Mouse (Mus musculus) ES-Bruce4 (cell line): ENCODE results near the gene E130308A19Rik.

Experiments
- CTCF ChIP-seq: IDR thresholded peaks from one replicate; pipeline ENCODE4 v1.8.1; 2011; ENCODE audit warnings: low read depth, low read length
- POLR2A ChIP-seq: IDR thresholded peaks from one replicate; pipeline ENCODE4 v1.8.1; 2011; ENCODE audit warnings: low read length; ENCODE audit not compliant: insufficient read depth

GRCm38 (mm10) chr4:59710736-59711389, 84.9 kb downstream of the E130308A19Rik start:
- TF ChIP-seq CTCF, result no peak
- no peak for TF ChIP-seq POLR2A
